In genomic region chr11:62280675-62281600, GRCm38 (mm10) we compare ENCODE assay signal across 8 mouse cellular contexts. TPM values are rescaled to one million over a fixed set of nuclear protein-coding genes. Genes with fewer than 3 reads are reported as not detected.
DNase-seq lines count a peak whose midpoint lies in the region; ATAC-seq and TF ChIP-seq lines count a peak whose summit lies in the region.

Gene Zswim7, minus strand, starts transcription at chr11:62281375.
Gene Ttc19, plus strand, starts transcription at chr11:62281473.

- H3K4me3 ChIP-seq in C2C12 (ENCODE audit: insufficient read depth, poor library complexity, severe bottlenecking) (peak within 1 kb of the TSS; percentile 68), myocyte (peak within 1 kb of the TSS; percentile 45)
- H3K4me3 ChIP-seq in erythroblast, embryonic 14.5 days (replicated peaks), result peak within 1 kb of the TSS; percentile 88
- peak within 1 kb of the TSS; percentile 94 for H3K4me3 ChIP-seq in heart, embryonic 11.5 days (ENCODE audit: low read depth, low read length)
- peak within 1 kb of the TSS; percentile 83 for H3K4me3 ChIP-seq in kidney, embryonic 16.5 days (ENCODE audit: low read length)
- H3K4me3 ChIP-seq in liver, adult 2 months (ENCODE audit: insufficient read depth, low read depth, low read length), result peak within 1 kb of the TSS; percentile 83

- under 1% methylated on average over 67 of the region's 68 CpGs for WGBS in heart, embryonic 11.5 days (ENCODE audit: insufficient replicate concordance)
- WGBS in kidney, embryonic 16.5 days, result under 1% methylated on average over 68 of the region's 68 CpGs
- WGBS in liver, adult 2 months, result 1% methylated on average over 68 of the region's 68 CpGs

- no peaks in the 10 kb centered on the region for H3K9me3 ChIP-seq in erythroblast, embryonic 14.5 days (ENCODE audit: control insufficient read depth, low read length)
- H3K9me3 ChIP-seq in heart, embryonic 11.5 days (replicated peaks; ENCODE audit: control insufficient read depth, low read length), result no peaks in the 10 kb centered on the region
- no peaks in the 10 kb centered on the region for H3K9me3 ChIP-seq in kidney, embryonic 16.5 days (ENCODE audit: low read length)

- DNase-seq in brain, embryonic 14.5 days (ENCODE audit: low read depth), result peak; percentile 97
- peak; percentile 84 for DNase-seq in liver, adult 2 months (ENCODE audit: extremely low read depth, low read depth, low spot score)
- DNase-seq in splenic B cell, adult 2 months (ENCODE audit: low read depth, low spot score), result peak; percentile 95

- H3K36me3 ChIP-seq in C2C12 (ENCODE audit: control insufficient read depth, insufficient read depth) (peaks cover 31% of the 10 kb centered on the region), myocyte (ENCODE audit: control insufficient read depth, insufficient read depth) (peaks cover 16% of the 10 kb centered on the region)
- H3K36me3 ChIP-seq in erythroblast, embryonic 14.5 days (ENCODE audit: control insufficient read depth), result peaks cover 23% of the 10 kb centered on the region
- no peaks in the 10 kb centered on the region for H3K36me3 ChIP-seq in heart, embryonic 11.5 days (ENCODE audit: control insufficient read depth, insufficient read depth, low read length)
- H3K36me3 ChIP-seq in kidney, embryonic 16.5 days (ENCODE audit: insufficient read depth, low read length), result peaks cover 9% of the 10 kb centered on the region
- peaks cover 20% of the 10 kb centered on the region for H3K36me3 ChIP-seq in liver, adult 2 months (ENCODE audit: control insufficient read depth, insufficient read depth, low read length)
- H3K36me3 ChIP-seq in splenic B cell, adult 2 months (ENCODE audit: control insufficient read depth, insufficient read depth, low read length, poor library complexity, severe bottlenecking), result peaks cover 4% of the 10 kb centered on the region; the same call in 1 of the 2 replicates

- H3K27me3 ChIP-seq in C2C12 (ENCODE audit: control insufficient read depth, insufficient read depth, insufficient read length) (no peaks in the 10 kb centered on the region), myocyte (ENCODE audit: control insufficient read depth, insufficient read depth, insufficient read length) (no peaks in the 10 kb centered on the region)
- no peaks in the 10 kb centered on the region for H3K27me3 ChIP-seq in erythroblast, embryonic 14.5 days (ENCODE audit: control insufficient read depth)
- H3K27me3 ChIP-seq in heart, embryonic 11.5 days (ENCODE audit: control insufficient read depth, insufficient read depth, low read length), result no peaks in the 10 kb centered on the region
- H3K27me3 ChIP-seq in kidney, embryonic 16.5 days (ENCODE audit: insufficient read depth, low read length), result no peaks in the 10 kb centered on the region
- H3K27me3 ChIP-seq in liver, adult 2 months (ENCODE audit: control insufficient read depth, insufficient read depth, low read length), result no peaks in the 10 kb centered on the region
- no peaks in the 10 kb centered on the region for H3K27me3 ChIP-seq in splenic B cell, adult 2 months (ENCODE audit: control insufficient read depth, insufficient read depth, low read length, poor library complexity, severe bottlenecking)

- H3K9ac ChIP-seq in heart, embryonic 11.5 days (ENCODE audit: low read depth, low read length), result peak within 1 kb of the TSS; percentile 86
- peak within 1 kb of the TSS; percentile 81 for H3K9ac ChIP-seq in kidney, embryonic 16.5 days (replicated peaks; ENCODE audit: low read length)
- peak within 1 kb of the TSS; percentile 97 for H3K9ac ChIP-seq in liver, adult 2 months (ENCODE audit: low read depth, low read length)

- H3K4me1 ChIP-seq in erythroblast, embryonic 14.5 days (ENCODE audit: control insufficient read depth), result peaks cover 36% of the 10 kb centered on the region
- H3K4me1 ChIP-seq in heart, embryonic 11.5 days (ENCODE audit: control insufficient read depth, insufficient read depth, low read length), result no peaks in the 10 kb centered on the region; the same call in 1 of the 2 replicates
- H3K4me1 ChIP-seq in kidney, embryonic 16.5 days (ENCODE audit: insufficient read depth, low read length), result peaks cover 6% of the 10 kb centered on the region
- H3K4me1 ChIP-seq in liver, adult 2 months (ENCODE audit: control insufficient read depth, insufficient read depth, low read length), result peaks cover 3% of the 10 kb centered on the region; the same call in 1 of the 2 replicates

- H3K79me2 ChIP-seq in C2C12 (ENCODE audit: control insufficient read depth, insufficient read depth), result peaks cover 21% of the 10 kb centered on the region
- no peaks in the 10 kb centered on the region for H3K79me2 ChIP-seq in liver, adult 2 months (ENCODE audit: control insufficient read depth, insufficient read depth, low read length)
- peaks cover 7% of the 10 kb centered on the region for H3K79me2 ChIP-seq in myocyte (ENCODE audit: control insufficient read depth, insufficient read depth)

- peak within 1 kb of the TSS; percentile 90 for H3K4me2 ChIP-seq in heart, embryonic 11.5 days
- H3K4me2 ChIP-seq in kidney, embryonic 16.5 days (replicated peaks; ENCODE audit: low read depth, low read length), result peak within 1 kb of the TSS; percentile 72
- H3K4me2 ChIP-seq in myocyte (ENCODE audit: low read depth), result peak within 1 kb of the TSS; percentile 89

- peaks cover 7% of the 10 kb centered on the region for H3K79me3 ChIP-seq in C2C12 (ENCODE audit: low read depth)

- ATAC-seq in heart, embryonic 11.5 days (replicated peaks; ENCODE audit: insufficient number of reproducible peaks, low FRiP score, low TSS enrichment), result peak; percentile 95
- ATAC-seq in kidney, embryonic 16.5 days (ENCODE audit: low FRiP score, low TSS enrichment), result peak; percentile 97

- no peak; the same call in none of the 2 replicates for TF ChIP-seq POLR2A in brain, embryonic 14.5 days (IDR thresholded peaks at IDR 0.05; ENCODE audit: borderline replicate concordance, extremely low read depth, insufficient read depth, insufficient read length, poor library complexity, severe bottlenecking)
- peak; percentile 69; the same call in 1 of the 2 replicates for TF ChIP-seq POLR2A in liver, adult 2 months (IDR thresholded peaks at IDR 0.05; ENCODE audit: extremely low read depth, insufficient read depth, low read length)
- TF ChIP-seq POLR2A in myocyte (IDR thresholded peaks at IDR 0.05; ENCODE audit: insufficient read length, low read depth), result peak; percentile 97

- TF ChIP-seq CTCF in C2C12 (IDR thresholded peaks at IDR 0.05; ENCODE audit: control insufficient read depth, insufficient read depth, insufficient read length), result no peak
- peak; percentile 77; the same call in 1 of the 2 replicates for TF ChIP-seq CTCF in brain, embryonic 14.5 days (IDR thresholded peaks at IDR 0.05; ENCODE audit: borderline replicate concordance, extremely low read depth, insufficient read depth, insufficient read length)
- peak; percentile 44 for TF ChIP-seq CTCF in liver, adult 2 months (IDR thresholded peaks at IDR 0.05; ENCODE audit: low read depth, low read length)

- H3K27ac ChIP-seq in heart, embryonic 11.5 days (ENCODE audit: low read depth, low read length), result peak within 1 kb of the TSS; percentile 88
- H3K27ac ChIP-seq in kidney, embryonic 16.5 days (ENCODE audit: low read length), result peak within 1 kb of the TSS; percentile 89
- H3K27ac ChIP-seq in liver, adult 2 months (replicated peaks; ENCODE audit: insufficient read depth, low read depth, low read length), result peak within 1 kb of the TSS; percentile 86

- peak within 1 kb of the TSS; percentile 88 for H3ac ChIP-seq in C2C12 (ENCODE audit: control insufficient read depth, insufficient read length, low read depth)
- H3ac ChIP-seq in myocyte (ENCODE audit: control insufficient read depth, insufficient read length), result peak within 1 kb of the TSS; percentile 86

TF ChIP-seq in C2C12, 6 proteins besides CTCF, POLR2A, EP300 and RAD21:
- TF ChIP-seq MAX (IDR thresholded peaks at IDR 0.05), result no peak
- no peak for TF ChIP-seq USF1 (IDR thresholded peaks at IDR 0.05; ENCODE audit: low read depth)
- TF ChIP-seq CEBPB (IDR thresholded peaks at IDR 0.05; ENCODE audit: low read depth), result no peak
- no peak for TF ChIP-seq MYOD1 (IDR thresholded peaks at IDR 0.05; ENCODE audit: control insufficient read depth, insufficient read length, low read depth)
- no peak for TF ChIP-seq FOSL1 (IDR thresholded peaks at IDR 0.05; ENCODE audit: insufficient read depth, low read length, poor library complexity, severe bottlenecking)

TF ChIP-seq in myocyte, 11 proteins besides CTCF, POLR2A, EP300 and RAD21:
- TF ChIP-seq MYOG (IDR thresholded peaks at IDR 0.05; ENCODE audit: control insufficient read depth in 1 of 3, insufficient read depth in 1 of 3, insufficient read length in 2 of 3, low read depth in 2 of 3) (peak in 1 of 3 experiments; percentile 28), SRF (IDR thresholded peaks at IDR 0.05; ENCODE audit: control insufficient read depth, insufficient read length, low read depth) (no peak), POLR2AphosphoS2 (IDR thresholded peaks at IDR 0.05; ENCODE audit: insufficient read length, low read depth) (peak; percentile 95)

RNA-seq across cellular contexts. Expression of gene Zswim7, which starts in this region (rescaled TPM):
- polyA plus RNA-seq in C2C12 (2012; fragmentation: generic; extraction: Trizol) (38.0 TPM), myocyte (2012; fragmentation: generic; extraction: Trizol) (39.4 TPM)
- polyA plus RNA-seq in brain, embryonic 14.5 days (2012; rRNA removed), result 9.6 and 12.0 TPM in 2 replicates
- polyA plus RNA-seq in erythroblast, embryonic 14.5 days (2012), result 0.18 and 0.19 TPM in 2 replicates
- polyA plus RNA-seq in heart, embryonic 11.5 days (2014; fragmentation: Nextera tagmentation; extraction: Ambion mirVana), result 17.4 and 19.3 TPM in 2 replicates
- polyA plus RNA-seq in kidney, embryonic 16.5 days (2015; fragmentation: Nextera tagmentation; extraction: Ambion mirVana), result 23.0 and 24.3 TPM in 2 replicates
- 18.6 and 22.8 TPM in 2 replicates for total RNA-seq in liver, adult 2 months (2014; rRNA removed)
- 13.5 and 18.0 TPM in 2 replicates for polyA plus RNA-seq in liver, adult 2 months (2012; rRNA removed)

RNA-seq across cellular contexts. Expression of gene Ttc19, which starts in this region (rescaled TPM):
- polyA plus RNA-seq in C2C12 (2012; fragmentation: generic; extraction: Trizol), result 8.6 TPM
- polyA plus RNA-seq in brain, embryonic 14.5 days (2012; rRNA removed), result 28.2 and 29.5 TPM in 2 replicates
- polyA plus RNA-seq in erythroblast, embryonic 14.5 days (2012), result 0.10 and 0.19 TPM in 2 replicates
- 13.8 and 15.3 TPM in 2 replicates for polyA plus RNA-seq in heart, embryonic 11.5 days (2014; fragmentation: Nextera tagmentation; extraction: Ambion mirVana)
- polyA plus RNA-seq in kidney, embryonic 16.5 days (2015; fragmentation: Nextera tagmentation; extraction: Ambion mirVana), result 17.2 and 19.8 TPM in 2 replicates
- total RNA-seq in liver, adult 2 months (2014; rRNA removed), result 14.0 and 14.8 TPM in 2 replicates
- polyA plus RNA-seq in liver, adult 2 months (2012; rRNA removed), result 8.0 and 8.2 TPM in 2 replicates
- 9.4 TPM for polyA plus RNA-seq in myocyte (2012; fragmentation: generic; extraction: Trizol)

Comparison
In these comparisons a context has a peak if more than half of its experiments do, and no peak if none do; other contexts are left out.
1. Peak in every context shown above with its lines: DNase-seq, ATAC-seq, H3K4me3 ChIP-seq and H3K27ac ChIP-seq.